Mouse (Mus musculus) midbrain, embryonic 12.5 days (tissue): ENCODE measurements around the gene Uba7. TPM values are rescaled to one million over a fixed set of nuclear protein-coding genes. Genes with fewer than 3 reads are reported as not detected.

ENCODE experiments used
- ATAC-seq: fragments of 200-750 bp; cut with Nextera tagmentation; 2 replicates; pipeline ENCODE4 v1.8.0; 2017; ENCODE audit warnings: low read depth, moderate TSS enrichment, moderate library complexity; ENCODE audit not compliant: low FRiP score
- H3K27ac ChIP-seq: fragments of 300-500 bp; sonication (generic); replicated peaks from 2 replicates; pipeline ENCODE4 v1.5.1; 2016; ENCODE audit warnings: mild to moderate bottlenecking
- H3K27me3 ChIP-seq: fragments of 300-500 bp; sonication (generic); 2 replicates; pipeline ENCODE4 v1.6.1; 2016; ENCODE audit warnings: mild to moderate bottlenecking
- H3K36me3 ChIP-seq: fragments of 300-500 bp; sonication (generic); 2 replicates; pipeline ENCODE4 v1.6.1; 2016
- H3K4me1 ChIP-seq: fragments of 300-500 bp; sonication (generic); 2 replicates; pipeline ENCODE4 v1.6.1; 2016
- H3K4me2 ChIP-seq: fragments of 300-500 bp; sonication (generic); replicated peaks from 2 replicates; pipeline ENCODE4 v1.6.1; 2016; ENCODE audit warnings: mild to moderate bottlenecking, moderate library complexity
- H3K4me3 ChIP-seq: fragments of 300-500 bp; sonication (generic); 2 replicates; pipeline ENCODE4 v1.5.1; 2016; ENCODE audit warnings: mild to moderate bottlenecking
- H3K9ac ChIP-seq: fragments of 300-500 bp; sonication (generic); replicated peaks from 2 replicates; pipeline ENCODE4 v1.6.1; 2016; ENCODE audit warnings: mild to moderate bottlenecking, moderate library complexity
- H3K9me3 ChIP-seq: fragments of 300-500 bp; sonication (generic); 2 replicates; pipeline ENCODE4 v1.6.1; 2016; ENCODE audit warnings: mild to moderate bottlenecking
- WGBS: fragments of 180-500 bp; shearing (Covaris S2); methylation state at CpG from one replicate; pipeline ENCODE4 v1.1.7; 2016; 5-methylcytosine and 5-hydroxymethylcytosine counted together
- polyA plus RNA-seq: library from polyadenylated mRNA; unstranded; fragments of >200 nt; fragmentation: Nextera tagmentation; extraction: Ambion mirVana; gene quantifications from 2 replicates; pipeline ENCODE4 v1.2.1, GENCODE M21; 2016

The Uba7 gene
- polyA plus RNA-seq, 1 experiment from 2014 or later, result 8.1 TPM

DNA sequence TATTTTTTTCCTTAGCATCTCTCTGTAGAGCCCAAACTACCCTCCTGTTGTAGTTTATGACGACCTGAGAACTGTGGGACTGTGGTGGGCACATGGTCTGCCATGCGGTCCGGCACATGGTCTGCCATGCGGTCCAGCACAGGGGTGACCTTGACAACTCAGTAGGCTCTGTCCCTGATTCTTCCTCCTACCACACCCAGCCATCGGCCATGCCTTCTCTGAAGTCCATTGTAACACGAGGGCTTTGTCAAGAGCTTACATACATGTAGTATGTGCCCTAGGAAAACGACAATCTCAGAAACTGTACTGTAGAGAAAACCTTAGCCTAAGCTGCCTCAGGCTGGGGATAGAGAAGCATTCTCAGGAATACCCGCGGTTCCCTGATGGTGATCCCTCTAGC, 10.6 kb upstream of the Uba7 start:
- Histone ChIP-seq H3K4me2 (no peak overlapping the region), H3K36me3 (peaks cover 46% of the 10 kb centered on the region), H3K27me3 (no peaks in the 10 kb centered on the region), H3K9ac (no peak overlapping the region), H3K4me1 (peaks cover 10% of the 10 kb centered on the region), H3K4me3 (no peak overlapping the region), H3K27ac (no peak overlapping the region), H3K9me3 (no peaks in the 10 kb centered on the region)
- WGBS, result 94% methylated on average over 9 of the region's 9 CpGs
- ATAC-seq, result no peak

DNA sequence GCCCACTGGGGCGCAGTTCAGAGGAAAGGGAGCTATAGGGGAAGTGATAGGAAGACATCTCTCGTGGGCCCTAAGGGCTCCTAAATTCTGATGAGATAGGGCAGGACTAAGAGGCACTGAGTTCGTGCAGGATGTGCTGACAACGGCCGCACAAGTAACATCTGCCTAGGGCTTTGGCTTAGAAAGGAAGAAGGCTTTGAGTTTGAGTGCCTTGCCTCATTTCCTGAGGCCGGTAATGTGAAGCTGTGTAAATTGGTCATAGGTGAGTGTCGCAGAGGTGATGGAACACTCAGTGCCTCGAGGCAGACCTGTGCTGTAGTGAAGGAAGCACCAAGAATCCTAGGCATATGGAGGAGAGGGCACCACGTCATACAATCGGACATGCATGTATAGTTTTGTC, 8.6 kb upstream of the Uba7 start:
- H3K4me2 ChIP-seq, result no peak overlapping the region
- no peak overlapping the region for H3K27ac ChIP-seq
- H3K27me3 ChIP-seq, result no peaks in the 10 kb centered on the region
- H3K4me1 ChIP-seq, result peaks cover under 1% of the 10 kb centered on the region; the same call in 1 of the 2 replicates
- no peak overlapping the region for H3K9ac ChIP-seq
- 94% methylated on average over 10 of the region's 10 CpGs for WGBS
- no peak for ATAC-seq
- no peaks in the 10 kb centered on the region for H3K9me3 ChIP-seq
- H3K4me3 ChIP-seq, result no peak overlapping the region
- H3K36me3 ChIP-seq, result peaks cover 46% of the 10 kb centered on the region

DNA sequence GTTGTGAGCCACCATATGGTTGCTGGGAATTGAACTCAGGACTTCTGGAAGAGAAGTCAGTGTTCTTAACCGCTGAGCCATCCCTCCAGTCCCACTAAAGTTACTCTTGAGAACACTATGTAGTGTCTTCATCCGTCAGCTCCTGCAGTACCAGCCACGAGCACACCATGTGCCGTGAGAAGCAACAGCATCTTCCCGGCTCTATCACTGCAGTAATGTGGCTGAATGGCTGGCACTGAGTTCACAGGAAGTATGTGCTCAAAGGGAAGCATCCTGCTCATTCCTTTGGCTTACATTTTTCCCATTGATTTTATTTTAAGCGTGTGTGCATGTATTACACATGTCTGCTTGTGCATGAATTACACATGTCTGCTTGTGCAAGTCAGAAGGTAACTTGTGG, 7.9 kb upstream of the Uba7 start:
- 88% methylated on average over 6 of the region's 6 CpGs for WGBS
- H3K4me3 ChIP-seq, result no peak overlapping the region
- ATAC-seq, result no peak
- H3K27ac ChIP-seq, result no peak overlapping the region
- no peaks in the 10 kb centered on the region for H3K4me1 ChIP-seq
- H3K9ac ChIP-seq, result no peak overlapping the region
- no peak overlapping the region for H3K4me2 ChIP-seq
- peaks cover 51% of the 10 kb centered on the region for H3K36me3 ChIP-seq
- no peaks in the 10 kb centered on the region for H3K9me3 ChIP-seq
- no peaks in the 10 kb centered on the region for H3K27me3 ChIP-seq

DNA sequence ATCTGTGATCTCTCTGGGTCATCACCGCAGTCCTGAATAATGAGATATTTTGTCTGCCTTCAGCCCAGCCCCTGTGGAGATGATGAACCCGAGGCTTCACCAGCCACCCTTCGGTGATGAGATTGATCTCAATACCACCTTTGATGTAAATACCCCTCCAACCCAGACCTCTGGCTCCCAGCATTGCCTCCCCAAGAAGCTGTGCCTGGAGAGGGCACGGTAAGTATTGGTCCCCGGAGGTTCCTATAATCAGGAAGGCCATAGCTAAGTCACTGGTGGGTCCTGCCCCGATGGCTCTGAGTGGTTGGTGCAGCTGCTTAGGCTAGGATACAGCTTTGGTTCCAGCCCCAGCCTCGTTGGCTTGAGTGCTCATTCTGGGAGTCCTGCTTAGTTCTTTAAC, 6.8 kb upstream of the Uba7 start:
- no peaks in the 10 kb centered on the region for H3K4me1 ChIP-seq
- no peak overlapping the region for H3K4me2 ChIP-seq
- H3K36me3 ChIP-seq, result peaks cover 54% of the 10 kb centered on the region
- H3K4me3 ChIP-seq, result no peak overlapping the region
- WGBS, result 92% methylated on average over 7 of the region's 7 CpGs
- ATAC-seq, result no peak
- H3K9me3 ChIP-seq, result no peaks in the 10 kb centered on the region
- H3K27me3 ChIP-seq, result no peaks in the 10 kb centered on the region
- no peak overlapping the region for H3K27ac ChIP-seq
- no peak overlapping the region for H3K9ac ChIP-seq

DNA sequence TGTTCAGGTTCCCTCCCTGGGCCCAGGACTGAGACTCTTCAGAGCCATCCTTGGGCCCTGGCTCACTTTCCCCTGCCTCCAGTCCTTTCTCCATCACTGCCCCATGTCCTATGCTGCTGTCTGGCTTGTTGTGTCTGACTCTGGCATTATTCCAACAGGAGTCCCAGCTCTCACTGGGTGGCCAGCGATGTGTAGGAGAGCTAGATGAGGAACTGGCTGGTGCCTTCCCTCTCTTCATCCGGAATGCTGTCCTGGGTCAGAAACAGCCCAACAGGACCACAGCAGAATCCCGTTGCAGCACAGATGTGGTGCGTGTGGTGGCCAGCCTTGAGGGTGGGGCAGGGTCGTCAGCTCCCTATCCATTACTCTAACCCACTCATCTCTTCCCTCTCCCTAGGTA, 5.0 kb upstream of the Uba7 start:
- Histone ChIP-seq H3K27ac (no peak overlapping the region), H3K9ac (no peak overlapping the region), H3K9me3 (no peaks in the 10 kb centered on the region), H3K27me3 (no peaks in the 10 kb centered on the region), H3K4me1 (no peaks in the 10 kb centered on the region), H3K4me3 (no peak overlapping the region), H3K36me3 (peaks cover 54% of the 10 kb centered on the region), H3K4me2 (no peak overlapping the region)
- ATAC-seq, result no peak
- WGBS, result 92% methylated on average over 5 of the region's 5 CpGs

DNA sequence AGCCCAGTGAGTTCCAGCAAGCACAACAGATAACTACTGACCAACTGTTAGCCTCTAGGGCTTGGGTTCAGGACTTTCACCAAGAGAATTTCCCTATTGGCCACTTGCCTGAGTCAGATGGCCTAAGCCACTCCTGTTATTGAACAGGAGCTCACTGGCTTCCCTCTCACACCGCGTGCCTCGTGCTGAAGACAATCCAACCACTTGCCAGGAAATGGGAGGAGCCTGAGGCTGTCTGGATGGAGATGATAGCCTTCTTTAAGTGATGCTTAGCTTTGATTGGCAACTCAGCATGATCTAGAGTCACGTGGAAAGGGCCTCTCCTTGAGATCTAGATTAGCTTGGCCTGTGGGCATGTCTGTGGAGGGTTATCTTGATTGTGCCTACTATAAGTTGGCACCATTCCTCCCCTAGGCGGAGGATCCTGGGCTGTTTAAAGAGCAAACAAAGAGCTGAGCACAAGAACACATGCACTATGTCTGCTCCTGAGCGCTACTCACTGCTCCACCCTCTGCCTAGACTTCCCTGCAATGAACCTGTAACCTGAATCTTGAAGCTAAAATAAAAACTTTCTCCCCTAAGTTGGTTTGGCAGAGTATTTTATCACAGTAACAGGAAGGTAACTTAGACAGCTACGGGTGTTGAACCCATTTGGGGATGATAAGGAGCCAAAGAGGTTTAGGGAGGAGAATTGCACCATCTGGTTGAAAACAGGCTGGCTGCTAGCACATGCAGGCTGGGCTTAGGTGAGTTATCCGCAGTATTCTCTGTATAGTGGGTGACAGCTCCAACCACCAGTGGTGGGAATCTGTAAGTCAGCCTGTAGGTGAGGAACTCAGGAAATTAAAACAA, 3.4 kb upstream of the Uba7 start:
- Histone ChIP-seq H3K36me3 (peaks cover 41% of the 10 kb centered on the region), H3K4me1 (no peaks in the 10 kb centered on the region), H3K27ac (no peak overlapping the region), H3K9ac (no peak overlapping the region), H3K27me3 (no peaks in the 10 kb centered on the region), H3K9me3 (no peaks in the 10 kb centered on the region), H3K4me2 (no peak overlapping the region), H3K4me3 (no peak overlapping the region)
- ATAC-seq, result no peak
- WGBS, result 87% methylated on average over 8 of the region's 8 CpGs

DNA sequence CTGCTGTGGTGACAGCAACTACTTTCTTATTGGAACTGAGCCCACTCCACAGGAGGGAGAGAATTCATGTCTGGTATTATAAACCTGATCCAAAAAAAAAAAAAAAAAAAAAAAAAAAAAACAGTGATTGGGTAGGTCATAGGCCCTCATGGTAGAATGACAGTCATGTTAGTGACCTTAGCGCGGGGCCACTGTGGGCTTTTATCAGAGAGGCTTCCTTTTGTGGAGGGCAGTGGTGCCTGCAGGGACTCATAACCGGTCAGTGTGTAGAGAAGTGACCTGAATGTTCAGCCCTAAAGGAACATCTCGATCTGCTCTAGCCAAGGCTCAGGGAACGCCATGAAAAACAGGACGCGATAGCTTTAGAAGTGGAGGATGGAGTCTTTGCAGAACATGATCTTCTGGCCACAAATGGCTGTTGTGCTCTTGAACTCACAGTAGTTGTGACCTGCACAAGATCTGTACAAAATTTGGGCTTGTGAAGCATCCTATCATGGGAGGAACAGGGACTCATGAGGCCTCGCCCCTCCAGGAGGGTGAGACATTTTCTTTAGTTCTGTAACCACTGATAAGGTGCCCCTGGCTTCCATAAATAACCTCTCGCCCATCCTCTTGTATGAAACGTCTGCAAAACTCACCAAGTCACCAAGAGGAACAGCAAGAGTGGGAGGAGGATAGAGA, 674 bp upstream of the Uba7 start:
- Histone ChIP-seq H3K4me1 (no peaks in the 10 kb centered on the region), H3K9ac (no peak overlapping the region), H3K4me3 (no peak overlapping the region), H3K36me3 (peaks cover 31% of the 10 kb centered on the region), H3K9me3 (no peaks in the 10 kb centered on the region), H3K27me3 (no peaks in the 10 kb centered on the region), H3K4me2 (no peak overlapping the region), H3K27ac (no peak overlapping the region)
- WGBS, result 80% methylated on average over 10 of the region's 10 CpGs
- ATAC-seq, result no peak

DNA sequence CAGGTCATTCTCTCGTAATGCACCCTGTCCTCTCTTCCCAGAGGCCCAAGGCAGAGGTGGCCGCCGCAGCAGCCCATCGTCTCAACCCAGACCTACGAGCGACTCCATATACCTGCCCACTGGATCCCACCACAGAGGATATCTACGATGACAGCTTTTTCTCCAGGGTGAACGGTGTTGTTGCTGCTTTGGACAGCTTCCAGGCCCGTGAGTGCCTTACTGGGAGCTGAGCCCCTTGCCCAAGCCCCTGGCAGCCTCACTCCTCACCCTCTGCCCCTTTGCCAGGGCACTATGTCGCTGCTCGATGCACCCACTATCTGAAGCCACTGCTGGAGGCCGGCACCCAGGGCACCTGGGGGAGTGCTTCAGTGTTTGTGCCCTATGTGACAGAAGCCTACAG, 3.5 kb downstream of the Uba7 start:
- no peaks in the 10 kb centered on the region for H3K9me3 ChIP-seq
- WGBS, result 92% methylated on average over 12 of the region's 12 CpGs
- no peak overlapping the region for H3K9ac ChIP-seq
- no peaks in the 10 kb centered on the region for H3K36me3 ChIP-seq
- H3K4me2 ChIP-seq, result no peak overlapping the region
- ATAC-seq, result no peak
- H3K27me3 ChIP-seq, result peaks cover 13% of the 10 kb centered on the region
- no peak overlapping the region for H3K4me3 ChIP-seq
- H3K27ac ChIP-seq, result no peak overlapping the region
- peaks cover 20% of the 10 kb centered on the region for H3K4me1 ChIP-seq

DNA sequence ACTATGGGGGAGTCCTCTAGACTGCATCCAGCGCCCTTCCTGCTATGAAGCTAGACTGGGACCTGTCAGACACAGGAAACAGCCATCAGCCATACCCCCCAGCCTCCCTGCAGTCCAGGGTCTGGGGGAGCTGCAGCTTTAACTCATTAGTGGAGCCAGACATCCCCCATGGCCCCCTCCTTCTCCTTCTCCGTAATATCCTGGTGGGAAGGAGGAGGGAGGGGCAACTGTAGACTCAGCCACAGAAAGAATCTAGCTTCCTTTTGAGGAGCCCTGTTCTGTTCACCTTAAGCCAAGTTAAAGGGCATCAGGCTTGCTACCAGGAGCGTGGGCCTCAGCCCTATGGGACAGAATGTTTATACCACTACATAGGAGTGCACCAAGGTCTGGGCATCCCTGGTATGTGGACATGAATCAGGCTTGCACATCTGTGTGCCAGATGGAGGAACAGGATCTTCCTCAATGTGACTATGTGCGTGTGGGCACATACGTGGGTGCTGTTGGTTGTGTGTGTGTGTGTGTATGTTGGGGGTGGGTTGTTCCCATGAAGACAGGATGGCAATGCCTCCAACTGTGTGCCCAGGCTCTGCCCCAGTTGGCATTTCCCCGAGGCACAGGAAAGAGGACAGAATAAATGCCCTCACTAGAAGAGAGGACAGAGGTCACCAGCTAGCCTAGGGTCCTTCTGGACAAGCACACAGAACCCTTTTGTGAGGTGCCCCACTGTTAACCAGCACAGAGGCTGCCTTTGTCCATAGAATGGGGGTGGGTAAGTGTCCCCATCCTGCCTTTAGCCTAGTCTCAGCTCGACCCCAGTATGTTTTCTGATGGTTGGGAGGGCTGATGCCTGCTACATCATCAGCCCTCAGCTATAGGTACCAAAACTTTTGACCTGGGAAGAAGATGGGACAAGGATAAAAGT, 6.6 kb downstream of the Uba7 start:
- 0 out of 2 replicates have a peak overlapping the region, but pooled peaks have one; percentile 8 for H3K9ac ChIP-seq
- peak overlapping the region; percentile 5; the same call in 1 of the 2 replicates for H3K4me2 ChIP-seq
- ATAC-seq, result no peak
- H3K36me3 ChIP-seq, result no peaks in the 10 kb centered on the region
- H3K9me3 ChIP-seq, result no peaks in the 10 kb centered on the region
- H3K27me3 ChIP-seq, result peaks cover 34% of the 10 kb centered on the region
- WGBS, result 57% methylated on average over 7 of the region's 7 CpGs
- H3K4me1 ChIP-seq, result peaks cover 37% of the 10 kb centered on the region
- H3K27ac ChIP-seq, result peak overlapping the region; percentile 58
- H3K4me3 ChIP-seq, result no peak overlapping the region

DNA sequence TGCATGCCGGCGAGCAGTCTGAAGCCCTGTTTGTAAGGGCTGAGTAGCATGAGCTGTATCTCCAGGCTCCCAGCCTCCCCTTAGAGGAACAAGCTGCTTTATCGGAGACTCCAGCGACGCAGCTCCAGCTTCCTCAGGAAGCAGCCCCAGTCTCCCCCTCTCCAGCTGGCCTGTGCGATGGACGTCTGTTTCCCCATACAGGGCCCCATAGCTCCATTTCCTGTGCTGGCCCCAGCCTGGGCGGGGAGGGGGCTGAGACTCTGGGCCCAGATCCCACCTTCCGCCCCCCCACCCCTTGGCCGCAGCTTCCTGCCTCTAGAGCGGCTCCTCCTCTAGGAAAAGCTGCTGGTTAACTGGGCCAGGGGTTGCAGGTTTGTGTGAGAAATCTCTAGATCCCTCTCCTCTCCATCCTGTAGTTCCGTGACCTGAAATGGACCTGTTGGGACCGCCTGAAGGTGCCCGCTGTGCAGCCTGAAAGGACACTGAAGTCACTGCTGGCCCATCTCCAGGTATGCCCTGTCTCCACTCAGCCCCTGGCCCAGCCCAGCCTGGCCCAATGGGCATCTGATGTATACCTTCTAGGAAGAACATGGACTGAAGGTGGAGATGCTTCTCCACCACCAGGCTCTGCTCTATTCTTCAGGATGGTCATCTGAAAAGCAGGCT, 7.5 kb downstream of the Uba7 start, which contains the start of gene Gm20661:
Gm20661 (plus strand) TSS at position 378 of the 666 bp plus-strand sequence.
- ATAC-seq, result no peak
- Histone ChIP-seq H3K27ac (peak within 1 kb of the TSS; percentile 65), H3K4me3 (0 out of 2 replicates have a peak within 1 kb of the TSS, but pooled peaks have one; percentile 9)

DNA sequence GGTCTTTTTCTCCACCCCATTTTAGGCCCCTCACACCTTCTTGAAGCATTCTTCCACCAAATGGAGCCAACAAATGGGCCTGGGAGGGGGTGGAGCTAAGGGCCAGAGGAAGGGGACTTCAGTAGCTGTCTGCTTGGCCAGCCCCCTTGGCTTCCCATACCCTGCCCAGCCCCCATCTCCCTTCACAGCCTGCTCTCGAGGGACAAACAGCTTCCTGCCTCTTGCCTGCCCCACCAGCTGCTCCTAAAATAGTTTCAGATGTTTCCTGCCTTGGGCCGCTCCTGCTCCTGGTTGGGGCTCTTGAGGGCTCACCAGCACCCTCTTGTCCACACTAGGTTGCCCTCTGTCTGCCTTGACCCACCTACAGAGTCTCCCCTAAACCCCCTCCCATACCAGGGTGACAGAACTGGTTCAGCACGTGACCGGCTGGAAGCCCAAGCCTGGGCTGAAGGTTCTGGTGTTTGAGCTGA, 8.2 kb downstream of the Uba7 start:
- Histone ChIP-seq H3K36me3 (no peaks in the 10 kb centered on the region), H3K27ac (peak overlapping the region; percentile 65; the same call in 1 of the 2 replicates), H3K4me1 (peaks cover 37% of the 10 kb centered on the region), H3K27me3 (peaks cover 34% of the 10 kb centered on the region), H3K9me3 (no peaks in the 10 kb centered on the region), H3K4me3 (0 out of 2 replicates have a peak overlapping the region, but pooled peaks have one; percentile 9), H3K9ac (no peak overlapping the region), H3K4me2 (peak overlapping the region; percentile 5; the same call in 1 of the 2 replicates)
- 49% methylated on average over 4 of the region's 4 CpGs for WGBS
- no peak for ATAC-seq

More for the DNA sequence above, 7.5 kb downstream of the Uba7 start, which contains the start of gene Gm20661:
- Histone ChIP-seq H3K4me1 (peaks cover 37% of the 10 kb centered on the region), H3K4me2 (peak within 1 kb of the TSS; percentile 90), H3K9ac (peak within 1 kb of the TSS; percentile 20; the same call in 1 of the 2 replicates), H3K9me3 (no peaks in the 10 kb centered on the region), H3K27me3 (peaks cover 34% of the 10 kb centered on the region), H3K36me3 (no peaks in the 10 kb centered on the region)
- WGBS, result 66% methylated on average over 14 of the region's 14 CpGs
